Mouse (Mus musculus) stomach, embryonic 15.5 days (tissue): Measurements from ENCODE around the gene Keg1. TPM values are rescaled to one million over a fixed set of nuclear protein-coding genes. Genes with fewer than 3 reads are reported as not detected.
"Not testable (repeated sequence)": the region's sequence is repeated elsewhere in the genome, so short reads cannot be mapped to it uniquely, and the experiment has no call there.

Experiments used
- ATAC-seq: fragments of 200-750 bp; cut with Nextera tagmentation; 2 replicates; pipeline ENCODE4 v1.8.0; 2017; ENCODE audit warnings: low read depth, moderate number of reproducible peaks, moderate TSS enrichment; ENCODE audit not compliant: insufficient read depth, low FRiP score
- H3K27ac ChIP-seq: fragments of 300-500 bp; sonication (generic); 2 replicates; pipeline ENCODE4 v1.5.1; 2015; ENCODE audit warnings: mild to moderate bottlenecking, inconsistent platforms
- H3K27me3 ChIP-seq: fragments of 300-500 bp; sonication (generic); replicated peaks from 2 replicates; pipeline ENCODE4 v1.6.1; 2015; ENCODE audit warnings: inconsistent platforms
- H3K36me3 ChIP-seq: fragments of 300-500 bp; sonication (generic); 2 replicates; pipeline ENCODE4 v1.6.1; 2015; ENCODE audit warnings: inconsistent platforms
- H3K4me1 ChIP-seq: fragments of 300-500 bp; sonication (generic); 2 replicates; pipeline ENCODE4 v1.6.1; 2015; ENCODE audit warnings: inconsistent platforms
- H3K4me2 ChIP-seq: fragments of 300-500 bp; sonication (generic); 2 replicates; pipeline ENCODE4 v1.6.1; 2015; ENCODE audit warnings: mild to moderate bottlenecking, inconsistent platforms
- H3K4me3 ChIP-seq: fragments of 300-500 bp; sonication (generic); replicated peaks from 2 replicates; pipeline ENCODE4 v1.5.1; 2015; ENCODE audit warnings: inconsistent platforms
- H3K9ac ChIP-seq: fragments of 300-500 bp; sonication (generic); 2 replicates; pipeline ENCODE4 v1.6.1; 2015; ENCODE audit warnings: inconsistent platforms
- H3K9me3 ChIP-seq: fragments of 300-500 bp; sonication (generic); 2 replicates; pipeline ENCODE4 v1.6.1; 2016; ENCODE audit warnings: inconsistent platforms
- WGBS: fragments of 180-500 bp; shearing (Covaris S2); methylation state at CpG from one replicate; pipeline ENCODE4 v1.1.7; 2015; 5-methylcytosine and 5-hydroxymethylcytosine counted together
- polyA plus RNA-seq: library from polyadenylated mRNA; unstranded; fragments of >200 nt; fragmentation: Nextera tagmentation; extraction: Ambion mirVana; gene quantifications from 2 replicates; pipeline ENCODE4 v1.2.1, GENCODE M21; 2015

Gene Keg1
- polyA plus RNA-seq: 0.43 and 0.82 TPM in 2 replicates

DNA sequence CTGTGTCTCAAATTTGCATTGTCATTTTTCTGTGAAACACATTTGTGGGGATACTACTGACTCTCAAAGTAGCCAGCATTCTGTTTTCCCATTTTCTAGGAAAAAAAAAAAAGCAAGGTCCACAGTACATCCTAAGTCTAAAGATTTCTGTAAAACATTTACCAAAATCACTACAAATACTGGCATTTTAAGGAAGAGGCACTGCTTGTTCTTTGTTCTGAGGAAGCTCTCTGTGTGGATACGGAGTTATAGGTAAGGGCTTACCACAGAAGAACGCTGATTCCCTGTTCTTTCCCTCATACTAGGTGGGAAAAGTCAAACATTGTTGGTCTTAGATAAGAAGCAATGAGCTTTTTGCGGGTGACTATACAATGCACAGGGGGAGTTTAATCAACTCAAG is at the start of gene Keg1:
Gene Keg1, plus strand, starts transcription at position 197 of the 400 bp plus-strand sequence.
- H3K4me2 ChIP-seq: no peak within 1 kb of the TSS
- H3K27me3 ChIP-seq: no peaks in the 10 kb centered on the region
- 59% methylated on average over 3 of the region's 3 CpGs for whole genome bisulfite sequencing
- H3K27ac ChIP-seq: no peak within 1 kb of the TSS
- H3K9ac ChIP-seq: no peak within 1 kb of the TSS
- no peaks in the 10 kb centered on the region for H3K4me1 ChIP-seq
- H3K9me3 ChIP-seq: no peaks in the 10 kb centered on the region
- no peak within 1 kb of the TSS for H3K4me3 ChIP-seq
- no peak for ATAC-seq
- H3K36me3 ChIP-seq: no peaks in the 10 kb centered on the region

DNA sequence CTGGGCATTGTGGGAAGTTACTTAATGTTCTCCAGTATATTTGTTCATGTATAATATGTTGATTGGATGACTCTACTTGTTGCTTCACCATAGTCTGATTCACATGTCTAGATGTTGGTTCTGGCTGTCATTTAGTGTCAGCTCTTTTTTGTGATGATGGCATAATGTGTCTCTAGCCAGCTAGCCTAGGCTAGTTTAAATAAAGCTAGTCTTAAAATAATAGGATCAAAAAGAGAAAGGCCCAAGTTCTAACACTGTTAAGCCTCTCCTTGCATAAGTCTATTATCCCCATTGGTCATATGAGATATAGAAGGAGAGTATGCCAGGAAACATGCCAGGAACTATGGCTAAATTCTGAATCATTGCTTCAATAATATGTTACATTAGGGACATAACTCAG is 46.1 kb upstream of the Keg1 start:
- no peaks in the 10 kb centered on the region for H3K36me3 ChIP-seq
- no peak overlapping the region for H3K4me3 ChIP-seq
- no peaks in the 10 kb centered on the region for H3K27me3 ChIP-seq
- H3K9me3 ChIP-seq: no peaks in the 10 kb centered on the region
- H3K4me1 ChIP-seq: no peaks in the 10 kb centered on the region
- ATAC-seq: no peak
- H3K4me2 ChIP-seq: no peak overlapping the region
- no peak overlapping the region for H3K9ac ChIP-seq
- H3K27ac ChIP-seq: no peak overlapping the region

GRCm38 (mm10) chr19:12666156-12666555 is 29.4 kb upstream of the Keg1 start:
- WGBS: 73% methylated on average over 1 of the region's 1 CpGs
- H3K4me3 ChIP-seq: no peak overlapping the region
- no peak overlapping the region for H3K27ac ChIP-seq
- no peaks in the 10 kb centered on the region for H3K27me3 ChIP-seq
- no peaks in the 10 kb centered on the region for H3K4me1 ChIP-seq
- no peak overlapping the region for H3K4me2 ChIP-seq
- no peak for ATAC-seq
- no peaks in the 10 kb centered on the region for H3K9me3 ChIP-seq
- no peak overlapping the region for H3K9ac ChIP-seq
- no peaks in the 10 kb centered on the region for H3K36me3 ChIP-seq

DNA sequence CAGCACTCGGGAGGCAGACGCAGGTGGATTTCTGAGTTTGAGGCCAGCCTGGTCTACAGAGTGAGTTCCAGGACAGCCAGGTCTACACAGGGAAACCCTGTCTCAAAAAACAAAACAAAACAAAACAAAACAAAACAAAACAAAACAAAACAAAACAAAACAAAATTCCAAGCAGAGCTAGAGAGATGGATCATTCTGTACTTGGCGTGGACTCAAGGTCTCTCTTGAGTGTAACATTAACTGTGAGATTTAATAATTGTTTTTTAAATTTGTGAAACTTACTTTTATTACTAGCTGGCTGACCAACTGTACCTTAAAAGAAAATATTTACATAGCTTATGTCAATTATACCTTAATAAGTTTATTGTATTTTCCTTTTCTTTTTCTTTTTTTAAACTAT is 27.0 kb upstream of the Keg1 start:
- H3K4me2 ChIP-seq, H3K9ac ChIP-seq, H3K27me3 ChIP-seq, H3K27ac ChIP-seq, H3K4me3 ChIP-seq, H3K9me3 ChIP-seq, H3K4me1 ChIP-seq, ATAC-seq, H3K36me3 ChIP-seq: not testable (repeated sequence)
- WGBS: 90% methylated on average over 3 of the region's 3 CpGs

DNA sequence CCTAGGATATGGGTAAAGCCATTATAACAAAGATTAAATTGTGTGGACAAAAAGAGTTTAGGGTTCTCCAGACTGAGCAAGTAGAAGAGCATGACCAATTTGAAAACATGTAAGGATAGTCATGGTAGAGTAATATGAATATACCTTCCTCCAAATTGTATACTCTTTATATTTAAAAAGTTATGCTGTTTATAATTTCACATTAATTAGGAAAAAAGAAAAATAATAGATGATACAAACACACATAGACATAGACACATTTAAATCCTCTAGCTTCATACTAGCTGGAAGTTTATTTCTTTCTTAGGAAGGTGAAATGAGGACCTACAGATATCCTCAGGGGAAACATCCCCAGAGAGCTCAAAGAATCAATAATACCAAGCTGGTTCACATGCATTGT is 25.4 kb upstream of the Keg1 start, which contains the start of gene Olfr1442:
Gene Olfr1442, plus strand, starts transcription at position 301 of the 400 bp plus-strand sequence.
- ATAC-seq: no peak
- H3K9me3 ChIP-seq: no peaks in the 10 kb centered on the region
- H3K4me1 ChIP-seq: no peaks in the 10 kb centered on the region
- no peak within 1 kb of the TSS for H3K9ac ChIP-seq
- H3K4me2 ChIP-seq: no peak within 1 kb of the TSS
- H3K36me3 ChIP-seq: no peaks in the 10 kb centered on the region
- no peaks in the 10 kb centered on the region for H3K27me3 ChIP-seq
- no peak within 1 kb of the TSS for H3K27ac ChIP-seq
- no peak within 1 kb of the TSS for H3K4me3 ChIP-seq

DNA sequence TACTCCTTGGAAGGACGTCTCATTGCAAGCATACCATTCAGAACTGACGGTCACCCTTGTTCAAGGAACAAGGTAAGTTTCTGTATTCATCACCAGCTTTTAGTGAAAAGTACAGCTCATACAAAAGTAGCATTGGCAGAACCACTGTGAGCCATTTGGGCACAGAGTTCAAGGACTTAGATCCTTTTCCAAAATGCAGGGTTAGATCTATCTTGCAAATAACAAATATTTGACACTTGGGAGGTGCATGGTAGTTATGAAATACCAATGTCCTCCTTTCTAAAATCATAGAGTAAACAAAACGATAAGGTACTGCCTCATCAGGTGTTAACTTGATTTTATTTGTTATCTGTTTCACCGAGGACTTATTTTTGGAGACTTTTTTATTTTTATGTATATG is 24.5 kb upstream of the Keg1 start:
- H3K9ac ChIP-seq: no peak overlapping the region
- no peaks in the 10 kb centered on the region for H3K9me3 ChIP-seq
- H3K36me3 ChIP-seq: no peaks in the 10 kb centered on the region
- H3K27ac ChIP-seq: no peak overlapping the region
- WGBS: 81% methylated on average over 4 of the region's 4 CpGs
- H3K4me1 ChIP-seq: no peaks in the 10 kb centered on the region
- H3K4me3 ChIP-seq: no peak overlapping the region
- no peak for ATAC-seq
- no peak overlapping the region for H3K4me2 ChIP-seq
- H3K27me3 ChIP-seq: no peaks in the 10 kb centered on the region

GRCm38 (mm10) chr19:12677812-12678211 is 17.8 kb upstream of the Keg1 start, which contains the start of gene Olfr1443:
TSS of gene Olfr1443 (plus strand) at chr19:12678112.
- ATAC-seq: no peak
- no peaks in the 10 kb centered on the region for H3K4me1 ChIP-seq
- no peak within 1 kb of the TSS for H3K4me3 ChIP-seq
- no peak within 1 kb of the TSS for H3K9ac ChIP-seq
- no peaks in the 10 kb centered on the region for H3K27me3 ChIP-seq
- no peaks in the 10 kb centered on the region for H3K9me3 ChIP-seq
- 65% methylated on average over 3 of the region's 3 CpGs for WGBS
- H3K36me3 ChIP-seq: no peaks in the 10 kb centered on the region
- H3K27ac ChIP-seq: no peak within 1 kb of the TSS
- no peak within 1 kb of the TSS for H3K4me2 ChIP-seq

DNA sequence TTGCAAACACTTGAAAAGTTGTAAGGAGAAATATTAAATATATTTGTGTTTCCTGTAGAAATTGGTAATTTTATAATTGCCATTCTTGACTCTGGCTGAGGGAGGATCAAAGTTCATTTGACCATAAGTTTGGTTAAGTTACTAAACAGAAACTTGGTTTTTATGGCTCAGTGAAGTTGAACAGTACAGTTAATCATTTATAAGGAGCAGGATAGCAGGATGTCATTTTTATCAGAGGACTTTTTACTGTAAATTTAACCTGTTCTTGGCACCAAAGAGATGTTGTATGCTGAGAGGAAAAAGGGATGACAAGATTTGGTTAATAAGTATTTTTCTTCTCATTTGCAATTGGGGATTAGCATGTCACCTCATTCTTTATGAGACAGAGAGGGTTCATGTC is 10.9 kb upstream of the Keg1 start:
- no peaks in the 10 kb centered on the region for H3K27me3 ChIP-seq
- H3K27ac ChIP-seq: no peak overlapping the region
- no peaks in the 10 kb centered on the region for H3K9me3 ChIP-seq
- H3K4me3 ChIP-seq: no peak overlapping the region
- no peak for ATAC-seq
- H3K4me2 ChIP-seq: no peak overlapping the region
- H3K9ac ChIP-seq: no peak overlapping the region
- no peaks in the 10 kb centered on the region for H3K36me3 ChIP-seq
- H3K4me1 ChIP-seq: no peaks in the 10 kb centered on the region

DNA sequence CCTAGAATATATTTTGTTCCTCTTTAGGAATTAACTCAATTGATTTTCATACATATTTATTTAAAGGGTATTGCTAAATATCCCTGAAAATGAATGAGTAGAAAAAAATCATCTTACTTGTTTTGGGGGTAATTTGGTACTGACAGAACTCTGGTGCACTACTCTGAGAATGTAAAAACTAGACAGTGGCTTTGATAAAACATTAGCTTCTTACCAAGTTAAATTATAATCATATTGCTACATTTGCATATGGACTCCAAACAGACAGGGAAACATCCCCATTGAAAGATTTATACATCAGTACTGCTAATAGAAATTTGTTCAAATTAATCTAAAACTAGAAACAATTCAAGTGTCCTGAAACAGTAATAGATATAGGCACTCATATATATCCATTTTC is 10.4 kb upstream of the Keg1 start:
- H3K9ac ChIP-seq: no peak overlapping the region
- H3K4me1 ChIP-seq: no peaks in the 10 kb centered on the region
- no peaks in the 10 kb centered on the region for H3K36me3 ChIP-seq
- H3K27me3 ChIP-seq: no peaks in the 10 kb centered on the region
- H3K9me3 ChIP-seq: no peaks in the 10 kb centered on the region
- H3K4me2 ChIP-seq: no peak overlapping the region
- ATAC-seq: no peak
- H3K27ac ChIP-seq: no peak overlapping the region
- H3K4me3 ChIP-seq: no peak overlapping the region

DNA sequence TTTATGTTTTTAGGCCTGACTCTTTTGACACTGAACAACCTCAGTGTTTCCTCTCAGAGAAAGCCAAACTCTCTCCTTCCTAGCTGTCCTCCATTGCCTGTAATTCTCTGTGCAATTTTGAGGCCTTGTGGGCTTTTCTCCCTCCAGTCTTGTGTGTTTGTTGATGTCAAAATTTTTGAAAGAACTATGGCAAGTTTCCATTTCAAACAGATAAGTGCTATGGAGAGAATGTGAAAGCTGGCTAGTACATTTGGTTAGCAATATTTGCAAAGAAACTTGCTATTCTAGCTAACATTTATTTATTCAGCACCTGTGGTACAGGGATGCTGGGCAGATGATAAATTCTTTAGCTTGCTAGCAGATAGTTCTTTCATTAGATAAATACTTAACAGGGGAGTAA is 635 bp downstream of the Keg1 start:
- no peak overlapping the region for H3K27ac ChIP-seq
- no peak for ATAC-seq
- no peaks in the 10 kb centered on the region for H3K9me3 ChIP-seq
- H3K4me3 ChIP-seq: no peak overlapping the region
- no peak overlapping the region for H3K4me2 ChIP-seq
- H3K4me1 ChIP-seq: no peaks in the 10 kb centered on the region
- no peaks in the 10 kb centered on the region for H3K27me3 ChIP-seq
- no peak overlapping the region for H3K9ac ChIP-seq
- no peaks in the 10 kb centered on the region for H3K36me3 ChIP-seq

- no peak for ATAC-seq
- WGBS: 62% methylated on average over 2 of the region's 2 CpGs
Observed at GRCm38 (mm10) chr19:12708458-12708857, 12.9 kb downstream of the Keg1 start.

GRCm38 (mm10) chr19:12708986-12709385 is 13.4 kb downstream of the Keg1 start:
- no peak for ATAC-seq

More at GRCm38 (mm10) chr19:12708458-12708857, 12.9 kb downstream of the Keg1 start:
- no peaks in the 10 kb centered on the region for H3K27me3 ChIP-seq
- H3K27ac ChIP-seq: no peak overlapping the region
- H3K9ac ChIP-seq: no peak overlapping the region
- H3K4me2 ChIP-seq: no peak overlapping the region
- H3K4me1 ChIP-seq: no peaks in the 10 kb centered on the region
- H3K36me3 ChIP-seq: no peaks in the 10 kb centered on the region
- no peak overlapping the region for H3K4me3 ChIP-seq
- H3K9me3 ChIP-seq: no peaks in the 10 kb centered on the region

DNA sequence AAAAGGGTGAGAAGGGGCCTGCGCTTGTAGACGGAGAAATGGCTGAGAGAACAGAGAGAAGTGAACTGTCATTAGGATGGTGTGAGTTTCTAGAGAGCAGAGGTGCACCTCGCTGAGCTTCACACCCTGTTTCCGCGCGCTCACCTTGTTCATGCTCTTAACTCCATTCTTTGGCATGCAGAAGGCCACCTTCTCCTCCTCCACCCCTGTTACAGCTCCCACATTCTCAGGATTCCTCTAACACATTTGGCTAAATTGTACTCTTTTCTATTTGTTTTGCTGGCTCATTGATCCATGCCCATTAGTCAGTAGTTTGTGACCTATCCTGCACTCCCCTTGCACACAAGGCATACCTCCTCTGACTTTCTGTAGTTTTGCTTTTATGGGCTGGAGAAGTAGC is 23.6 kb downstream of the Keg1 start:
- no peaks in the 10 kb centered on the region for H3K36me3 ChIP-seq
- no peak overlapping the region for H3K4me3 ChIP-seq
- WGBS: 61% methylated on average over 6 of the region's 6 CpGs
- no peaks in the 10 kb centered on the region for H3K27me3 ChIP-seq
- H3K9me3 ChIP-seq: no peaks in the 10 kb centered on the region
- H3K4me2 ChIP-seq: no peak overlapping the region
- H3K4me1 ChIP-seq: no peaks in the 10 kb centered on the region
- ATAC-seq: no peak
- H3K9ac ChIP-seq: no peak overlapping the region
- no peak overlapping the region for H3K27ac ChIP-seq

More at GRCm38 (mm10) chr19:12708986-12709385, 13.4 kb downstream of the Keg1 start:
- no peak overlapping the region for H3K9ac ChIP-seq
- H3K27me3 ChIP-seq: no peaks in the 10 kb centered on the region
- H3K27ac ChIP-seq: no peak overlapping the region
- no peaks in the 10 kb centered on the region for H3K36me3 ChIP-seq
- no peaks in the 10 kb centered on the region for H3K9me3 ChIP-seq
- H3K4me2 ChIP-seq: no peak overlapping the region
- H3K4me1 ChIP-seq: no peaks in the 10 kb centered on the region
- H3K4me3 ChIP-seq: no peak overlapping the region
